Mouse (Mus musculus) left cerebral cortex, postnatal 14 days (tissue): Measurements from ENCODE around the gene Arl4c. TPM values are rescaled to one million over a fixed set of nuclear protein-coding genes. Genes with fewer than 3 reads are reported as not detected.
"Not testable (repeated sequence)": the region's sequence is repeated elsewhere in the genome, so short reads cannot be mapped to it uniquely, and the experiment has no call there.

Experiments
- DNase-seq, 2 experiments: peaks; one replicate each; pipeline ENCODE4 v3.0.0; 2021 to 2022; ENCODE audit warnings: low spot score in 2 of 2, mixed read lengths in 1 of 2
- intact Hi-C: fragments of 180-260 bp; cut with DNase I; formaldehyde crosslinking; loops from one replicate; pipeline ENCODE4 v1.15.1; 2025
- total RNA-seq, 2 experiments: library from RNA; stranded (reverse); gene quantifications; 2 replicates each; pipeline ENCODE4 v1.2.3; 2021

Arl4c gene
- total RNA-seq, 2 experiments from 2014 or later, result 40.0 to 43.9 TPM

DNA sequence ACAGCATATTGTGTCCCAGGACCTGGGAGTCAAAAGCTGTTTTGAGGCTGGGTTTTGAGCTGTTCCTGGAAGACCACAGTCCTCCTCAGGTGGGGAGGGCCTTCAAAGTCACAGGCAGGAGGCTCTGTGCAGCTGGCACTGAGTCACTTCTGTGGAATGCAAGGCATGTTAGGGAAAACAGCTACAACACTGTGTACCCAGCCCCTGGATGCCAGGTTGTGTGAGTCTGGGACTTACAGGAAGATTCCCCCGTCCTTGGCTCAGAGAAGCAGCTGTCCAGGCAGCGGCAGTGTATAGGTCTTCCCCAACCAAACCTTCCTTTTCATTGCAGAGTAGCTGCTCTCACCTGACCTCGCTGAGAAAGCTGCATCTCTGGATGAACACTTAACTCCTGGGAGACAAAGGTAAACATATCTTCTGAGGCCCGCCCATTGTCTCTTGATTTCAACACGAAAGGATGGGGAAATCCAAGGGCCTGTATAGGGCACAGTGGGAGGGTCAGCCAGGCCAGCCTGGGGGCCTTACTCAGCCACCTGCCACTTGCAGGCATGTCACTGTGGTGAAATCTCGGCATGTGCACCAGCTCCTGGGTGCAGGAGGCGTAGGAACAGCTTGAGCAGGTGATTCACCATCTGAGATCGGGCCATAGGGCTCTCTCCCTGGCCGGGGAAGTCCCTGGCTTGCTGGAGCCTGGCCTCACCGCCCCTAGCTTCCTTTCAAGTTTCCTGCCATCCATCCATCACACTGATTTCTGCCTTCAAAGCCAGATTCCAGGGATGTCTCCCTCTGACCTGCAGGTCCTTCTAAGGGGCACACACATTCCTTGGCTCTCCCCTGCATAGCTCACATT lies 62.4 kb downstream of the Arl4c start:
- intact Hi-C loops, result no loop called here
- no peak for DNase-seq

- intact Hi-C loops, result no loop called here
- DNase-seq, result no peak
These were observed 63.4 kb downstream of the Arl4c start for GRCm38 (mm10) chr1:88638622-88639021.

DNA sequence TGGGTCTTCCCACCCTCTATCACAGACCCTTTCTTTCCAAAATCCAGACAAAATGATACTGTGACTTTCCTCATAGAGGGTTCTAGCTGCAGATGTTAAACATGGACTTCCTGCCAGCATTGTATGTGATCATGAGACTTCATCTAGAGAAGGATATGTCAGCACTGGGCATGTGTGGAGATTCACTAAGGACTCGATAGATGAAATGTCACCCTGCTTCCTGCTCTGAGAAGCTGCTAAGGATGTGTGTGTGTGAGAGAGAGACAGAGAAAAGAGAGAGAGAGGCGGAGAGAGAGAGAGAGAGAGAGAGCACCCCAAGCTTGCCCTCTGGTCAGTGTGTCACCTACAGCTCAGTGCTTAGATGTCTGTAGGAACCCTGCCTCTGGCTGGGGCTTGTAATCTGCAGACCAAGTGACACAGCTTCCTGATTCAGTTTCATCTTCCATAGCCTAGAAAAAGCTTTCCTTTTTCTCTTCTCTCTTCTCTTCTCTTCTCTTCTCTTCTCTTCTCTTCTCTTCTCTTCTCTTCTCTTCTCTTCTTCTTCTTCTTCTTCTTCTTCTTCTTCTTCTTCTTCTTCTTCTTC lies 65.4 kb downstream of the Arl4c start:
- intact Hi-C loops, DNase-seq: not testable (repeated sequence)

DNA sequence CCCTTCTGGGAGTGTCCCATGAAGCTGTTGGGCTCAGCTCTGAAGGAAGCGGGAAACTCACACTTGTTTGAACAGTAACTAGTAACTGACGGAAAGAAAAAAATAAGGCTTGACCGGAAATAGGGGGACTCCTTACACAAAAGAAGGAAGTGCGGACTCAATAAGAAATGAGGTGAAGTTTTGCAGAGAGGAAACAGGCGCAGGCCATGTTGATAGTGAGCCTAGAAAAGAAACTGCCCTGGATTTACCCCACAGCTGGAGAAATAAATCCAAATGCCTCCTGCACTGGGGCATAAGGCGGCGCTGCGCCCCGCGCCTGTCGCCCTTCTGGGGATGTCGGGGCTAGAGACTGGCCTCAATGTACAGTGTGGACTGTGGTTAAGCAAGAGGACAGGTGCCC lies 66.4 kb downstream of the Arl4c start:
- intact Hi-C loops, result no loop called here
- DNase-seq, result no peak

DNA sequence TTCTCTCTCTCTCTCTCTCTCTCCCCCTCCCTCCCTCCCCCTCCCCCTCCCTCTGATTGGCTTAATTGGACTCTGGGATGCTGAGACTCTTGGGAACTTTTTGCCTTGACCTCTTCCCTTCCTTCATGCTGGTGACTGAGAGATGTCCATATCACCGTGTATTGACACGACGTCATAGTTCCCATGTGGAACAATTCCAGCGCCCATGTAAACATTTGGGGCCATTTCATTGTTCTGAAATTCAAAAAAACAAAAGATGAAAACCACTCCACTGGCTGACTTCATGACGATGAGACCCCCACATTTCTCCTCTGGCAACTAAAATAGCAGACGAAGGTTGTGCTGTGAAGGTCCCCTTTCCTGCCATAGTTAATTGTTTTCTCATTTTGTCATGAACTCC lies 69.2 kb downstream of the Arl4c start:
- no peak for DNase-seq
- intact Hi-C loops, result no loop called here

DNA sequence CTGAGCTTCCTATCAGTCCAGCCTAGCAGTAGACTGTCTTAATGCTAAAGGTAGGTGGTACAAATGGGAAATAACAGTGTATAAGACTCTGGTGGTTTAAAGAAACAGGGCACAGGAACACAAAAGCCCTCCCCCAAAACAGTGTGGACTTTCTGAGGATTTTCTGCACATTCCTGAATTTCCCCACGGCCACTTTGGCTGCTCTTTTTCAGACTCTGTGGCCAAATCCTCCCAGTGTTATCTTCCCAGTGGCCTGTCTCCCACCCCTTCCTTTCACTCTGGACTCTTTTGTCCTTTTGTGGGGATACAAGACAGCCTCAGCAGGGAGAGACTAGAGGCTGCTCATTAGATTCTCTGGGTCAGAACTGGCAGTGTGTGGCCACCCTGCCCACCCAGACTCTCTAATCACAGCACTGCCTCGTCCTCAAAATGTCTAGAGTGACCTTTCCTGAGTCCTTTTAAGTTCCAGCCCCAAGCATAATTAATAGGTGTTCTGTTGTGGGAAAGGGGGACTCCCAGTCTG lies 72.0 kb downstream of the Arl4c start:
- DNase-seq, result no peak
- intact Hi-C loops, result no loop called here

DNA sequence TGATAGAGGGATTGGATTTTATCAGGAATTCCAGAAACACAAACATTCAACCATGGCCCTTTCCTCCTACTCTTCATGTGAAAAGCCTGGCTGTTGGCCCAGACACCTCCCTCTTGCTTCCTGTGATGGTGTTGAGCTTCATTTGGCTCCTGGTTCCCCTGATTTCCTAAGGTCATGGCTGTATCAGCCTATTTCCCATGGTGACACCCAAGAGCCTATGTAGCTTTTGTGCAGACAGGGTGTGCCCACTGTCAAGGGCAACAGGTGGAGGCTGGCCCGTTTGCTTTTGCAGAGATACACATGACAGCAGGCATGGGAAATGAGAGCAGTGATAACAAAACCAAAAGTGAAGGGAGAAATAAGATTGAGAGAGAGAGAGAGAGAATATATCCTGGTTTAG lies 76.8 kb downstream of the Arl4c start:
- intact Hi-C loops, result no loop called here
- no peak for DNase-seq

DNA sequence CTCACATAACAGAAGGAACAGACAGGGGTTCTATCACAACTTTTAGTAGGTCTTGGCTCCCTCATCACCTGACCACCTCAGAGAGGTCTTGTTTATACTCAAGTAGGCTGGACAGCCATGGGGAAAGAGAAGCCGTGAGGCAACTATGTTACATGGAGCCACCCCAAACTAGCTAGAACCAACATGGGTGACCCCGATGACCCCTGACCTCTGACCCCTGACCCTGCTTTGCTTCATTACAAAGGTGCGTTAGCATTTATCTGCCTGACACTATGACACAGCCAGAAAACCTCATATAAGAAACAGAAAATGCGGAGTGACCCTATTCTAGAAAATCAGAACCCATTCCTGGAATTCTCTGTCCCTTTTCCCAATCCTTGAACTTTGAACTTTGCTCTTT lies 77.6 kb downstream of the Arl4c start:
- DNase-seq, result no peak
- intact Hi-C loops, result no loop called here

- peak; percentile 17 to 22 for DNase-seq
- intact Hi-C loops, result no loop called here
These were observed 78.4 kb downstream of the Arl4c start for GRCm38 (mm10) chr1:88623541-88624115.

Other genes starting within 250 kb of the Arl4c start
- gene Glrp1, start 192.2 kb downstream of the Arl4c start, total RNA-seq, result not detected